Mouse (Mus musculus): ENCODE results near the gene Ahsa1.

- TF ChIP-seq CTCF (IDR thresholded peaks at IDR 0.05; ENCODE audit: low read depth) (no peak), EP300 (IDR thresholded peaks at IDR 0.05; ENCODE audit: low read depth) (no peak)
Observed at GRCm38 (mm10) chr12:87217596-87217995, 48.7 kb upstream of the Ahsa1 start.
